27 mouse cellular contexts compared by ENCODE assay signal in genomic region chr13:37220436-37220835, GRCm38 (mm10).
A peak's percentile ranks its signal among the peaks of the same experiment; 100 is the strongest.
DNase-seq lines count a peak whose midpoint lies in the region; ATAC-seq and TF ChIP-seq lines count a peak whose summit lies in the region.
"Had no signal": no experiment of that assay in that cellular context is flagged by ENCODE, and none has a peak within 500 bp of the region (broad histone marks: within the 10 kb centered on the region; RNA-seq: fewer than 3 reads in every experiment).

No protein-coding gene starts in this region.

- no peak overlapping the region for H3K4me3 ChIP-seq in forebrain, embryonic 13.5 days
- H3K4me3 ChIP-seq in forebrain, embryonic 10.5 days: no peak overlapping the region
- H3K4me3 ChIP-seq in lung, postnatal 0 days (ENCODE audit: low read depth, low read length): no peak overlapping the region
- H3K4me3 ChIP-seq: embryonic facial prominence, embryonic 12.5 days; embryonic facial prominence, embryonic 15.5 days; gastrocnemius, adult 2 months; hindbrain, embryonic 10.5 days; hindbrain, embryonic 13.5 days; intestine, embryonic 15.5 days had no signal

- no peak overlapping the region for H3K9ac ChIP-seq in forebrain, embryonic 13.5 days
- H3K9ac ChIP-seq in lung, postnatal 0 days (replicated peaks; ENCODE audit: low read depth): no peak overlapping the region
- H3K9ac ChIP-seq: embryonic facial prominence, embryonic 12.5 days; embryonic facial prominence, embryonic 15.5 days; forebrain, postnatal 0 days; hindbrain, embryonic 13.5 days; intestine, embryonic 15.5 days had no signal

- TF ChIP-seq EP300 in lung, postnatal 0 days (IDR thresholded peaks at IDR 0.05): no peak

- TF ChIP-seq POLR2A in brain, embryonic 14.5 days (IDR thresholded peaks at IDR 0.05; ENCODE audit: borderline replicate concordance, extremely low read depth, insufficient read depth, insufficient read length, poor library complexity, severe bottlenecking): no peak

- 78% methylated on average over 3 of the region's 3 CpGs for WGBS in forebrain, embryonic 13.5 days
- WGBS in forebrain, embryonic 10.5 days: 84% methylated on average over 3 of the region's 3 CpGs
- WGBS in lung, postnatal 0 days: 59% methylated on average over 3 of the region's 3 CpGs

- no peak overlapping the region for H3K27ac ChIP-seq in forebrain, embryonic 13.5 days
- no peak overlapping the region for H3K27ac ChIP-seq in forebrain, embryonic 10.5 days
- no peak overlapping the region for H3K27ac ChIP-seq in lung, postnatal 0 days (ENCODE audit: low read length)
- H3K27ac ChIP-seq: embryonic facial prominence, embryonic 12.5 days; embryonic facial prominence, embryonic 15.5 days; gastrocnemius, adult 2 months; hindbrain, embryonic 10.5 days; hindbrain, embryonic 13.5 days; intestine, embryonic 15.5 days had no signal

- H3K27me3 ChIP-seq in forebrain, embryonic 13.5 days: no peaks in the 10 kb centered on the region
- H3K27me3 ChIP-seq in forebrain, embryonic 10.5 days (ENCODE audit: poor library complexity, severe bottlenecking): no peaks in the 10 kb centered on the region
- H3K27me3 ChIP-seq in lung, postnatal 0 days (replicated peaks; ENCODE audit: insufficient read depth, low read length): no peaks in the 10 kb centered on the region
- H3K27me3 ChIP-seq: embryonic facial prominence, embryonic 12.5 days; embryonic facial prominence, embryonic 15.5 days; hindbrain, embryonic 13.5 days; intestine, embryonic 15.5 days had no signal

- no peaks in the 10 kb centered on the region for H3K9me3 ChIP-seq in forebrain, embryonic 13.5 days (replicated peaks)
- no peaks in the 10 kb centered on the region for H3K9me3 ChIP-seq in forebrain, embryonic 10.5 days
- H3K9me3 ChIP-seq in lung, postnatal 0 days (ENCODE audit: low read length): no peaks in the 10 kb centered on the region
- H3K9me3 ChIP-seq: embryonic facial prominence, embryonic 12.5 days; embryonic facial prominence, embryonic 15.5 days; hindbrain, embryonic 10.5 days; hindbrain, embryonic 13.5 days; intestine, embryonic 15.5 days had no signal

- H3K4me2 ChIP-seq in forebrain, embryonic 13.5 days: no peak overlapping the region
- no peak overlapping the region for H3K4me2 ChIP-seq in lung, postnatal 0 days (replicated peaks; ENCODE audit: low read depth, low read length)
- H3K4me2 ChIP-seq: embryonic facial prominence, embryonic 12.5 days; embryonic facial prominence, embryonic 15.5 days; heart, embryonic 11.5 days; hindbrain, embryonic 13.5 days; intestine, embryonic 15.5 days had no signal

- H3K4me1 ChIP-seq in forebrain, embryonic 13.5 days: no peaks in the 10 kb centered on the region
- no peaks in the 10 kb centered on the region for H3K4me1 ChIP-seq in forebrain, embryonic 10.5 days
- no peaks in the 10 kb centered on the region for H3K4me1 ChIP-seq in lung, postnatal 0 days (ENCODE audit: insufficient read depth, low read depth, low read length)
- H3K4me1 ChIP-seq: embryonic facial prominence, embryonic 12.5 days; embryonic facial prominence, embryonic 15.5 days; hindbrain, embryonic 10.5 days; hindbrain, embryonic 13.5 days; intestine, embryonic 15.5 days had no signal

- DNase-seq in forebrain, embryonic 10.5 days (ENCODE audit: extremely low spot score, low spot score): no peak
- peak; percentile 15 to 38 for DNase-seq in heart, postnatal 10 days
- DNase-seq in heart, postnatal 25 days (ENCODE audit: low spot score): no peak
- DNase-seq in lung, postnatal 0 days (ENCODE audit: low spot score): peak; percentile 50
- no peak for DNase-seq in lung, postnatal 14 days
- DNase-seq in brain, embryonic 14.5 days (ENCODE audit: low read depth): peak; percentile 41
- DNase-seq in ovary, postnatal 14 days (ENCODE audit: low spot score): no peak
- DNase-seq: adrenal gland, adult 8-10 months; adrenal gland, postnatal 25 days; cerebellum, adult 11 months; cerebellum, adult 8-10 months; cerebellum, postnatal 25 days; forebrain, postnatal 0 days; gastrocnemius, adult 2 months; gastrocnemius, postnatal 14 days; heart, adult 11 months; kidney, adult 11 months had no signal

- ATAC-seq in forebrain, embryonic 13.5 days: 0 out of 2 replicates have a peak, but pooled peaks have one; percentile 19
- ATAC-seq in lung, postnatal 0 days: peak; percentile 33; the same call in 1 of the 2 replicates
- ATAC-seq: activated CD4-positive, CD25-positive, alpha-beta regulatory T cell, adult 4 months; CD4-positive, CD25-positive, alpha-beta regulatory T cell, adult 4 months; forebrain, postnatal 0 days; hindbrain, embryonic 16.5 days; intestine, embryonic 15.5 days had no signal

- intact Hi-C loops in heart, postnatal 10 days (cut with DNase I): no loop called here
- intact Hi-C loops in heart, postnatal 25 days (cut with DNase I): no loop called here

- no peak for TF ChIP-seq CTCF in lung, postnatal 0 days (IDR thresholded peaks at IDR 0.05)
- TF ChIP-seq CTCF in brain, embryonic 14.5 days (IDR thresholded peaks at IDR 0.05; ENCODE audit: borderline replicate concordance, extremely low read depth, insufficient read depth, insufficient read length): no peak

- no peaks in the 10 kb centered on the region for H3K36me3 ChIP-seq in forebrain, embryonic 13.5 days (ENCODE audit: poor library complexity, severe bottlenecking)
- no peaks in the 10 kb centered on the region for H3K36me3 ChIP-seq in forebrain, embryonic 10.5 days (replicated peaks)
- H3K36me3 ChIP-seq in lung, postnatal 0 days (ENCODE audit: insufficient read depth, low read length): no peaks in the 10 kb centered on the region
- H3K36me3 ChIP-seq: embryonic facial prominence, embryonic 12.5 days; embryonic facial prominence, embryonic 15.5 days; hindbrain, embryonic 10.5 days; hindbrain, embryonic 13.5 days; intestine, embryonic 15.5 days had no signal

Comparison
In these comparisons a context has a peak if more than half of its experiments do, and no peak if none do; other contexts are left out.
1. DNase-seq: peak in heart, postnatal 10 days (2 of 2), lung, postnatal 0 days (single experiment) and brain, embryonic 14.5 days (single experiment); none in forebrain, embryonic 10.5 days (single experiment), heart, postnatal 25 days (single experiment), lung, postnatal 14 days (single experiment) and ovary, postnatal 14 days (single experiment).